Mouse (Mus musculus): ENCODE data around the gene Plekhg1.

- TF ChIP-seq CTCF (IDR thresholded peaks at IDR 0.05; ENCODE audit: low read depth) (no peak), EP300 (optimal IDR thresholded peaks at IDR 0.05) (no peak)
Observed at GRCm38 (mm10) chr10:3980231-3980630, 240.1 kb downstream of the Plekhg1 start.
